Mouse (Mus musculus): Measurements from ENCODE around the gene Cox14.
"Not testable (repeated sequence)": the region's sequence is repeated elsewhere in the genome, so short reads cannot be mapped to it uniquely, and the experiment has no call there.

Gene Cox14

GRCm38 (mm10) chr15:99725341-99726155 is at the start of gene Cox14:
Cox14 (plus strand) TSS chr15:99725618.
- peak; percentile 65 for DNase-seq (ENCODE audit: low spot score)

- no peak for DNase-seq (ENCODE audit: low spot score)
Measured at GRCm38 (mm10) chr15:99677089-99677488, 48.3 kb upstream of the Cox14 start.

GRCm38 (mm10) chr15:99678063-99678800 is 47.2 kb upstream of the Cox14 start:
- no peak for DNase-seq (ENCODE audit: low spot score)

- no peak for DNase-seq (ENCODE audit: low spot score)
Measured at GRCm38 (mm10) chr15:99679008-99679407, 46.4 kb upstream of the Cox14 start.

- DNase-seq (ENCODE audit: low spot score): no peak
Measured at GRCm38 (mm10) chr15:99682880-99683279, 42.5 kb upstream of the Cox14 start.

GRCm38 (mm10) chr15:99684156-99684555 is 41.3 kb upstream of the Cox14 start:
- DNase-seq (ENCODE audit: low spot score): no peak

GRCm38 (mm10) chr15:99688712-99689111 is 36.7 kb upstream of the Cox14 start:
- no peak for DNase-seq (ENCODE audit: low spot score)

- DNase-seq (ENCODE audit: low spot score): no peak
Measured at GRCm38 (mm10) chr15:99690924-99691323, 34.5 kb upstream of the Cox14 start.

GRCm38 (mm10) chr15:99691976-99692375 is 33.4 kb upstream of the Cox14 start:
- DNase-seq (ENCODE audit: low spot score): no peak

GRCm38 (mm10) chr15:99697309-99697708 is 28.1 kb upstream of the Cox14 start:
- DNase-seq (ENCODE audit: low spot score): no peak

GRCm38 (mm10) chr15:99698533-99699085 is 26.8 kb upstream of the Cox14 start:
- DNase-seq (ENCODE audit: low spot score): no peak

GRCm38 (mm10) chr15:99699715-99700114 is 25.7 kb upstream of the Cox14 start:
- no peak for DNase-seq (ENCODE audit: low spot score)

- DNase-seq (ENCODE audit: low spot score): no peak
Measured at GRCm38 (mm10) chr15:99700219-99701106, 25.0 kb upstream of the Cox14 start.

- DNase-seq (ENCODE audit: low spot score): not testable (repeated sequence)
Measured at GRCm38 (mm10) chr15:99701640-99701998, 23.8 kb upstream of the Cox14 start.

- DNase-seq (ENCODE audit: low spot score): peak; percentile 67
Measured at GRCm38 (mm10) chr15:99701999-99702900, 23.2 kb upstream of the Cox14 start, which contains the start of gene Smarcd1. Smarcd1 (plus strand) TSS chr15:99702129.

GRCm38 (mm10) chr15:99703104-99703503 is 22.3 kb upstream of the Cox14 start:
- no peak for DNase-seq (ENCODE audit: low spot score)

- no peak for DNase-seq (ENCODE audit: low spot score)
Measured at GRCm38 (mm10) chr15:99703676-99704040, 21.8 kb upstream of the Cox14 start.

- DNase-seq (ENCODE audit: low spot score): no peak
Measured at GRCm38 (mm10) chr15:99704041-99704681, 21.3 kb upstream of the Cox14 start.

GRCm38 (mm10) chr15:99704881-99705280 is 20.5 kb upstream of the Cox14 start:
- DNase-seq (ENCODE audit: low spot score): no peak

GRCm38 (mm10) chr15:99705440-99706048 is 19.9 kb upstream of the Cox14 start, which contains the start of gene Gm17349:
Gm17349 (minus strand) TSS chr15:99705490.
- no peak for DNase-seq (ENCODE audit: low spot score)

Measured in urinary bladder, postnatal 10 days (tissue).